Mouse (Mus musculus): ENCODE measurements around the gene Kdm5b.

Kdm5b gene

GRCm38 (mm10) chr1:134646261-134646962, 86.4 kb downstream of the Kdm5b start, which contains the start of gene Syt2:
Syt2 (plus strand) TSS chr1:134646677.
- DNase-seq (ENCODE audit: low read depth, low spot score), result no peak

DNA sequence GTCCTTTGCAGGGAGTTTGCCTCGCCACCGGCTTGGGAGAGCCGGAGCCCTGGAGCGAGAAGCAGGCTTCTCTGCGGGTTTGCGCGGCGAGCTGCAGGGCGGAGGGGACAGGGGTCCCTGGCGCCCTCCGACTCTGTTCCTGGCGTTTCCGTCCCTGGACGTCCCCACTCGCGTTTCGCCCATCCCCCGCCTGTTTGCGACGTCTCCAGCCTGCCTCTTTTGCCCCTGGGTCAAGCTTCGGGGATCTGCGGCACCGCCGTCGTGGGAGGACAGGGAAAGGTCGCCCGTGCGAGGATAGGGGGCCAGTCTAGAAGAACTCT, 87.0 kb downstream of the Kdm5b start:
- DNase-seq (ENCODE audit: low read depth, low spot score), result no peak

GRCm38 (mm10) chr1:134647591-134647990, 87.6 kb downstream of the Kdm5b start:
- no peak for DNase-seq (ENCODE audit: low read depth, low spot score)

DNA sequence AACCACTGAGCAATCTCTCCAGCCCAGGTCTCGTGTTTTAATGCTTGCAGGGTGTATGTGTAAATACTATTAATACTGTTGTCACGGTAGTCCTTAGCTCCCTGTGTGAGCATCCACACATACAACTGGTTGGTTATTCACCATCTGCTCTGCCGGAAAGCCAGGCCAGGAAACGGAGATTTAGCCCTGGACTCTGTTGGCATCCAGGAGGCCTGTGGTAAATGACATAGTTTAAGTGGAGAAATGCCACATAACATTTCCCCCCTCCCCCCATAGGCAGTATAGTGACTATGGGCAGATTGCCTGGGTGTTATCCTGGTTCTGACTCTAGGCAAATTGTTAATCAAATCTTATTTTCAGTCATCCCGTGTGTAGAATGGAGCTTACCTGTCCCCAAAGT, 90.8 kb downstream of the Kdm5b start:
- DNase-seq (ENCODE audit: low read depth, low spot score), result no peak

- DNase-seq (ENCODE audit: low read depth, low spot score), result no peak
Observed at GRCm38 (mm10) chr1:134651268-134651850, 91.4 kb downstream of the Kdm5b start.

GRCm38 (mm10) chr1:134651851-134652398, 92.0 kb downstream of the Kdm5b start:
- no peak for DNase-seq (ENCODE audit: low read depth, low spot score)

DNA sequence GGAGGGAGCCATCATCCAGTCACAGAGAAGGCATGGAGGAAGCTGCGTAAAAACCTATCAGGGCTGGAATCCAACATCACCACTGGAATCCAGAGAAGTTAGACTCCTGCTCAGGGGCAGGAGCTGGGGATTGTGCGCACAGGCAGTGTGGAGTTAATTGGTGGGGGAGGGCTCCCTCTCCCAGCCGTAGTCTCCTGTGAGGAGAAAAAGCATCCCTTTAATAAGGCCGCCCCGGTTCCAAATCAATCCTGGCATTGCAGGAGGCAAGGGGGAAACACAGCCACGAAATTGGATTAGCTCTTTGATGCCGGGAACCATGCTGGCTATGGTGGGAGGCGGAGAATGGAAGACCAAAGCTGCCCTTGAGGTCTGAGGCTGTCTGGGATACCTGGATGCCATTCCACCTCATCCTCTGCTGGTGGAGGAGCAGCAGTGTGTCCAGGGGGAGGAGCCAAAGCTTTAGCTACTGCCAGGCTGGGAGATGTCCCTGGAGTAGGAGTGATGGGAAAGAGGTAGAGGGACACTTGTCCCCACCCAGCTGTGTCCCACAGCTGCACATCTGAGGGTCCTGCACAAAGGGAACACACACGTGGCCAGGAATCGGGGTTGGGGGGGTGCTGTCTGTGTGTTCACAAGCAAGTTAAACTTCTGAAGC, 93.8 kb downstream of the Kdm5b start:
- no peak for DNase-seq (ENCODE audit: low read depth, low spot score)

- DNase-seq (ENCODE audit: low read depth, low spot score), result no peak
Observed at GRCm38 (mm10) chr1:134658841-134659240, 98.9 kb downstream of the Kdm5b start.

- no peak for DNase-seq (ENCODE audit: low read depth, low spot score)
Observed at GRCm38 (mm10) chr1:134660163-134660562, 100.2 kb downstream of the Kdm5b start.

DNA sequence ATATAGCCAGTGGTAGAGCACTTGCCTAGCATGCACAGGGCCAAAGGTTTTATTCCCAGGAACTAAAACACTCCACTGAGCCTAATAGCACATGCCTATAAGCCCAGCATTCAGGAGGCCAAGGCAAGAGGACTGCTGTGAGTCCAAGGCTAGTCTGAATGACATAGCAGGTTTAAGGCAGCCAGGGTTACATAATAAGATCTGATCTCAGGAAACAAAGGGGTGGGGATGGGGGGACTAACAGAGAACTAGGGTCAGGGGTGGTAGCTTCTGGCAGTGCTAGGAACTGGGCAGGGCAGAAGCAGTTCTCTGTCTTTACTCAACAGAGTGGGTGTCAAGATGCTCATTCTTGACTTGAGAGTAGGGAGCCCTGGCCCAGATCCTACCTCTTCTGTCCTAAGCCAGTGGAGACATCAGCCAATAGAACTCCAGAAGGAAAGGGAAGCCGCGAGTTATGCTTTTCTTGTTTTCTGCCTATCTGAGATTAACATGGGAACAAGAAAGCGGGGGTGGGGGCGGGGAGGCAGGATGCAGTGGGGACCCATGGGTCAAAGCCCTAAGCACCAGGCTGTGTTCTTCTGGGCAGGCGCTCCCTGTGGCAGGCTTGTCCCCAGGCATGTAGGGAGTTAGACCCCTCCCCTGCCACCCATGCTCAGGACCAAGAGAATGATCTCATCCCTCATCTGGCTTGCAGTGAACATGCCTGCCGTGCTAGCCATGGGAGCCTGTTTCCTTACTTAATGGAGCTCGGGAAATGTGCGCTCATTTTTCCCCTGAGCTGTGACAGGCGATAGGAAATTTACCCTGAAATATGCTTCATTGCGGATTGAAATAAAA, 111.5 kb downstream of the Kdm5b start:
- no peak for DNase-seq (ENCODE audit: low read depth, low spot score)

GRCm38 (mm10) chr1:134674312-134674711, 114.3 kb downstream of the Kdm5b start:
- DNase-seq (ENCODE audit: low read depth, low spot score), result no peak

- DNase-seq (ENCODE audit: low read depth, low spot score), result no peak
Observed at GRCm38 (mm10) chr1:134679445-134679844, 119.5 kb downstream of the Kdm5b start.

DNA sequence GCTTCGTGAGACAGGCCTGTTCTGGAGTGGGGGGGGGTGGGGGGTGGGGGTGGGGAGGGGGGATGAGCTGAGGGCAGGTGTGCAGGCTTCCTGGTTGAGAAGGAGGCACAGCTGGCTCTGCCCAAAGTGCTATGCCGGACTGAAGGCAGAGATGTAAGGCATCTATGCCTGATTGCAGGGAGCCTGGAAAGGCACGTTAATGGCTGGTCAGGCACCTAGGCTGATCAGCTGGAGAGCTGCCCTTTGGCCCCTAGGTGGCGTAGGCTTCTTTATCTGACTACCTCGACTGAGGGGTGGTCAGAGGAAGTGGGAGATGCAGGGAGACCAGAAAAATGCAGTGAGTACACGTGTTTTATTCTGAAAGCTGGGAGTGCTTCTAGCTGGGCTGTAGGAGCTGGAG, 120.6 kb downstream of the Kdm5b start:
- no peak for DNase-seq (ENCODE audit: low read depth, low spot score)

DNA sequence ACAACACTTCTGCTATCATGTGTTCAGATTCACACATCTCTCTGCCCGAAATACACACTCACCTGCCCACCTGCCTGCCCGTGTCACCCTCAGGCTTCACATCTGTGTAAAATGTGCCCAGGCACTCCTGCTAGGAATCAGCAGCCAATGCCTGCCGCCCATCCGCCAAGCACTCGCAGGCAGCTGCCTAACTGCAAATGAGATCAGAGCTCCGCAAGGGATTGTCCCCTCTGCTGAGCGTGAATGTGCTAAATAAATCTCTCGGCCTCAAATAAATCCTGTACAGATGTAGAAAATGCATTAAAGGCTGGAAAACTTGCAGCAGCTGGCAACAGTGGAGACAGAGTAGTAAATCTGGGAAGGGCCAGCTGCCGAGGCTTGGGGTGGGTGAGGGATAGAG, 122.5 kb downstream of the Kdm5b start:
- no peak for DNase-seq (ENCODE audit: low read depth, low spot score)
